Mouse (Mus musculus): ENCODE results near the gene Crip1.

DNA sequence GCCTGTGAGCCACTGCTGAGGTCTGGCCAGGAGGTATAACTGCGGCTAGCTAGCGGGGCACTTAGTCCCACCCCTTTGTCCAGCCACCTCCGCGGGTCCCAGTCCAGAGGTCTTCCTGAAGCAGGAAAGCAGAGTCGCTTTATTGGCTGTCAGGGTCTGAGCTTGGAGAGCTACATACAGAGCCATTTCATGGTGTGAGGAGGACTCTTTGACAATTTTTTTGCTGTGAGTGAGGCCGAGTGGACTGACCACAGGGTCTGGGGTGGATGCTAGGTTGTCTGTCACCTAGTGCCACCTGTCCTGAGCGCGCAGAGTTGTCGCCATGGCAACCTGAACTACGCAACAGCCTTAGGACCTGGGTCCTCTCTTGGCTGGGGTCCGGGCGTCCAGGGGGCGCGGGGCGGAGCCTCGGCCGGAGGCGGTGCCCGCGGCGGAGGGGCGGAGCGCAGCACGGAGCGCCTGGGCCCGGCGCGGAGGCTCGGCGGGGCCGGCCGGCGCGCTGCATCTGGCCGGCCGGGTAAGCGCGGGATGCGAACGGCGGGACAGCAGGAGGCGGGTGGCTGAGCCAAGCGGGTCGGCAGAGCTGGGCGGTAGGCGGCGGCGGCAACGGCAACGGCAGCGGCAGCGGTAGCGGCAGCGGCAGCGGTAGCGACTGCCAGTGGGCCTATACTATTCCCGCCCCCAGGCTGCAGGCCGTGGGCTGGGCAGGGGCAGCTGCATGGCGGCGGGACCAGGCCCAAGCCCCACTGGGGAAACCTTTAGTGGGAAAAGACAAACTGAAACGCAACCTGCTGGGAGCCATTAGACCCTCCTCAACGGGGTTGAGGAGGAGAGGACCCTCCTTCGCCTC lies 39.6 kb downstream of the Crip1 start, which contains the start of gene Tmem121:
- TF ChIP-seq POLR2A (IDR thresholded peaks at IDR 0.05; ENCODE audit: borderline replicate concordance, insufficient read depth, low read length) = 0 out of 2 replicates have a peak, but pooled peaks have one; percentile 18
- TF ChIP-seq CTCF (IDR thresholded peaks at IDR 0.05; ENCODE audit: borderline replicate concordance, insufficient read depth, low read depth, low read length) = no peak
